Mouse (Mus musculus) liver, embryonic 15.5 days (tissue): ENCODE data around the gene Gsdma3. TPM values are rescaled to one million over a fixed set of nuclear protein-coding genes. Genes with fewer than 3 reads are reported as not detected.

Source experiments
- polyA plus RNA-seq: library from polyadenylated mRNA; unstranded; fragments of >200 nt; fragmentation: Nextera tagmentation; extraction: Ambion mirVana; gene quantifications from 2 replicates; pipeline ENCODE4 v1.2.1, GENCODE M21; 2015

The Gsdma3 gene
- polyA plus RNA-seq, 1 experiment from 2014 or later, result not detected

Other genes starting within 250 kb of the Gsdma3 start
- gene Tcap, start 242.5 kb upstream of the Gsdma3 start, polyA plus RNA-seq, result 1.1 and 1.7 TPM in 2 replicates
- gene Pnmt, start 239.9 kb upstream of the Gsdma3 start, polyA plus RNA-seq, result not detected in 2 replicates
- 3.3 and 3.5 TPM in 2 replicates for gene Pgap3, start 225.9 kb upstream of the Gsdma3 start, polyA plus RNA-seq
- 2.0 and 2.3 TPM in 2 replicates for gene Erbb2, start 213.9 kb upstream of the Gsdma3 start, polyA plus RNA-seq
- gene Mien1, start 187.4 kb upstream of the Gsdma3 start, polyA plus RNA-seq, result 57.2 TPM in 2 replicates
- gene Grb7, start 180.0 kb upstream of the Gsdma3 start, polyA plus RNA-seq, result 25.5 and 32.0 TPM in 2 replicates
- gene Ikzf3, start 80.3 kb upstream of the Gsdma3 start, polyA plus RNA-seq, result 0.10 and 0.13 TPM in 2 replicates
- 0.62 and 0.79 TPM in 2 replicates for gene Zpbp2, start 75.3 kb upstream of the Gsdma3 start, polyA plus RNA-seq
- gene Ormdl3, start 39.0 kb upstream of the Gsdma3 start, polyA plus RNA-seq, result 40.6 and 45.4 TPM in 2 replicates
- not detected in 2 replicates for gene Lrrc3c, start 28.1 kb upstream of the Gsdma3 start, polyA plus RNA-seq
- 0.38 and 0.44 TPM in 2 replicates for gene Gm12355, start 699 bp upstream of the Gsdma3 start, polyA plus RNA-seq
- gene Gsdma2, start 20.4 kb downstream of the Gsdma3 start, polyA plus RNA-seq, result not detected in 2 replicates
- not detected in 2 replicates for gene Gsdma, start 38.0 kb downstream of the Gsdma3 start, polyA plus RNA-seq
- 102 and 109 TPM in 2 replicates for gene Psmd3, start 56.2 kb downstream of the Gsdma3 start, polyA plus RNA-seq
- not detected in 2 replicates for gene Csf3, start 74.9 kb downstream of the Gsdma3 start, polyA plus RNA-seq
- gene Med24, start 103.1 kb downstream of the Gsdma3 start, polyA plus RNA-seq, result 24.2 and 27.7 TPM in 2 replicates
- 7.2 and 7.6 TPM in 2 replicates for gene Thra, start 114.3 kb downstream of the Gsdma3 start, polyA plus RNA-seq
- 0.63 and 0.85 TPM in 2 replicates for gene Nr1d1, start 149.0 kb downstream of the Gsdma3 start, polyA plus RNA-seq
- 5.2 and 5.8 TPM in 2 replicates for gene Msl1, start 169.2 kb downstream of the Gsdma3 start, polyA plus RNA-seq
- 14.4 and 16.2 TPM in 2 replicates for gene Casc3, start 178.5 kb downstream of the Gsdma3 start, polyA plus RNA-seq
- 0.24 and 0.28 TPM in 2 replicates for gene Rapgefl1, start 210.4 kb downstream of the Gsdma3 start, polyA plus RNA-seq
- gene Wipf2, start 237.3 kb downstream of the Gsdma3 start, polyA plus RNA-seq, result 1.2 and 1.3 TPM in 2 replicates